Mouse (Mus musculus) embryo, embryonic 10.5 days (tissue): ENCODE results near the gene Rcn2.
A peak's percentile ranks its signal among the peaks of the same experiment; 100 is the strongest.

Source experiments
- DNase-seq: peaks from one replicate; pipeline ENCODE4 v3.0.0-alpha.2; 2015; ENCODE audit warnings: low spot score

Rcn2 gene

DNA sequence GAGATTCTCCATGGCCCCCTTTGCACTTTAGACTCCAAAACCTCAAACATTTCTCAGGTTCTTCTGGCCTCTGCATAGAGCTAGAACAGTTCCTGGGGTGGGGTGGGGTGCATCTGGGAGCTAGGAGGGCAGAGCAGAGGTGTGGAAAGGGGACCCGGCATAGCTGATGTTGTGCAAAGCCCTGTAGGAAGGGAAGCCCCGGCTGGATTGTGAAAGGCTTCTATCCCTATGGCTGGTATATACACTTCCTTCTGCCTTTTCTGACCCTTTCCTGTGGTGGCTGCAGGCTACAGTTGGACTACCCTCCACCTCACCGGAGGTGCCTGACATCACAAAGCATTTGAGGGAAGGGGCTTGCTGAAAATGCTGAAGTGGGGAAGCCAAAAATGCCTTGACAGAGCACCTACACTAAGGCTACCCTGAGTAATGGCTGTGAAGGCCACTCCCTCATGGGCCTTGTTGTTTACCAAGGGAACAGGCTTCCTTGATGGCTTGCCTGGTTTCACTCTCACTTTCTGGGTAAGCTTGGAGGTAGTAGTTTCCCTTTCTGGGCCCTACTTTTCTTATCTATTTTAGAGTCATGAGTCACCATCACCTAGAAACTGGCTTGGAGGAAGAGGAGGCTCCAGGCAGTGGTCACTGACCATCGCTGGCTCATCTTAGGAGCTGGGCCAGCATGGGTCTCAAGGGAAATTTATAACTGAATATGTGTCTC is 56.1 kb downstream of the Rcn2 start:
- no peak for DNase-seq

DNA sequence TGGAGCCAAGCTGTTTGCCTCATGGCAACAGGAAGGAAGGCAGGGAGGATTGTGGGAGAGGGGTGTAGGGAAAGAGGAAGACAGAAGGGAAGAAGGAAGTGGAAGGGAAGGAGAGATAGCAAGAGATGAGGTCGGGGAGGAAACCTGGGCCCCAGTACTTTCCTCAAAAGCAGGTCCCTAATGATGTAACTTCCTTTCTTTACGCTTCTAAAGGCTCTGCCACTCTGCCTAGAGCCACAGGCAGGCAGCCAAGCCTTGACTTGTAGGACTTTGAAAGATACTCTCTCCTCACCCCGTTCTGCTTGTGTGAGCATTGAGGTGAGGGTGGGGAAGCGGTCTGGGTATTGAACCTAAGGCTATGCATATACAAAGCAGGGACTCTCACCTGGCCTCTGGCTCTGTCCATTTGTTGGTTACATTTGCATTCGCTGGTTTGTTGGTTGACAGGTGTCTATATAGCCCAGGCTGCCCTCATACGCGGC is 58.4 kb downstream of the Rcn2 start:
- no peak for DNase-seq

DNA sequence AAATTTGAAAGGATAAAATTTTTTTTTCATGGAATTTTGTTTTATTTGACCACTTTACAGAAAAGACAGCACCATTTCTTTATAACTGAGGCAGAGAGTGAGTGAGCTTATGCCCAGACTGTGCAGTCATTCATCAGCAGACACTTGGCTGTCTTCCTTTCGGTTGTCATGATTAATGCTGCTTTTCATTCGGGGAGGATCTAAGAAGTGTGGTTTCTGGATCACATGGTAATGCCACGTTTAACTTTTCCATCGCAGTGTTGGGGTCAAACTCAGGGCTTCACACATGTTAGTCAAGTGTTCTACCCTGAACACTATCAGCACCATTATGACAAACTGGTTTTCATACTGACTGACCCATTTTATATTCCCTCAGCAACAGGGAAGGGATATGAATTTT is 59.4 kb downstream of the Rcn2 start:
- no peak for DNase-seq

GRCm38 (mm10) chr9:56104921-56105320 is 63.3 kb downstream of the Rcn2 start:
- DNase-seq, result peak; percentile 24

GRCm38 (mm10) chr9:56106274-56107072 is 64.8 kb downstream of the Rcn2 start:
- no peak for DNase-seq

DNA sequence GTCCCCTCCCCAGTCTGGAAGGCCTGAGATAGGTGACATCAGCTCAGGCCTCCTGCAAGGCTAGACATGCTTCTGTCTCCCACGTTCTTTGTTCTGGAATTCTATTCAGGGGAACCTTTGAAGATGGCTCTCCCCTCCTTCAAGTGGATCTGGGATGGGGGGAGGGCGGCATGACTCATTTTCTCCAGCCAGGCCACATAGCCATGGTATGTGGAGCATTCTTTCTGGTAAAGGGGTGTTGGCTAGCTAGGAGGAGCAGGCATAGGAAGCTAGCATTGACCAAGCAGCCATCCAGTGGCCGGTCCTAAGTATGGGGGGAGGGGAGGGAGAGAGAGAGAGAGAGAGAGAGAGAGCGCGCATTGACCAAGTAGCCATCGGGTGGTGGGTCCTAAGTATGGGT is 65.9 kb downstream of the Rcn2 start:
- DNase-seq, result no peak

DNA sequence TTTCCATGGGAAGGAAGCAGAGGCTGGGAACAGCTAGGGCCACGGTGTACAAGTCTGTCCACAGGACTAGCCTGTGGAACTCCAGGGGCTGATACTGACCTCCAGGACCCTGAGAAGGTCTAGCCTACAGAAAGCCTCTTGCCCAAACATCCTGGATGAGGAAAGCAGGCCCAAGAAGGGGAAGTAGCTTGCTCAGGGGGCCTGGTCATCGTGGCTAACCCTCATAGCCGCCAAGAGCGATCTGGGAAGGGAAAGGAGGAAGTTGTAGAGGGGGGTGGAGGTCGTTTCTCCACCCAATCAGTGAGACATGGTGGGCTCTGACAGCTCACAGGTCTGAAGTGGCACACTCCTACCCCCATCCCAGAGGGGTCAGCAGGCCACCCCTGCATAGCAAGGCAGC is 66.5 kb downstream of the Rcn2 start:
- no peak for DNase-seq
